Mouse (Mus musculus) kidney, adult 2 months (tissue): ENCODE measurements around the gene Prkrip1. TPM values are rescaled to one million over a fixed set of nuclear protein-coding genes. Genes with fewer than 3 reads are reported as not detected.

Source experiments
- DNase-seq: peaks from one replicate; pipeline ENCODE4 v3.0.0; 2021
- H3K27ac ChIP-seq: fragments of 200-500 bp; 2 replicates; pipeline ENCODE4 v1.5.1; 2012; ENCODE audit warnings: low read depth, low read length, control low read depth, inconsistent platforms; ENCODE audit not compliant: insufficient read depth
- H3K27me3 ChIP-seq: fragments of 200-500 bp; replicated peaks from 2 replicates; pipeline ENCODE4 v1.6.1; 2012; ENCODE audit warnings: mild to moderate bottlenecking, moderate library complexity, low read length, inconsistent platforms; ENCODE audit not compliant: control insufficient read depth, insufficient read depth
- H3K36me3 ChIP-seq: fragments of 200-500 bp; 2 replicates; pipeline ENCODE4 v1.6.1; 2012; ENCODE audit warnings: mild to moderate bottlenecking, moderate library complexity, low read length, inconsistent platforms; ENCODE audit not compliant: control insufficient read depth, insufficient read depth
- H3K4me1 ChIP-seq: fragments of 200-500 bp; 2 replicates; pipeline ENCODE4 v1.6.1; 2011; ENCODE audit warnings: low read length; ENCODE audit not compliant: control insufficient read depth, insufficient read depth
- H3K4me3 ChIP-seq: fragments of 200-500 bp; 2 replicates; pipeline ENCODE4 v1.5.1; 2011; ENCODE audit warnings: mild to moderate bottlenecking, low read depth, low read length, control low read depth; ENCODE audit not compliant: insufficient read depth
- CTCF ChIP-seq: fragments of 200-500 bp; conservative IDR thresholded peaks from 2 replicates; pipeline ENCODE4 v1.5.1; 2011; ENCODE audit warnings: low read depth, mild to moderate bottlenecking, control low read depth, low read length, moderate library complexity, mixed read lengths; ENCODE audit not compliant: insufficient read depth, insufficient read length
- POLR2A ChIP-seq: fragments of 200-500 bp; IDR thresholded peaks from one replicate; pipeline ENCODE4 v1.6.1; 2011; ENCODE audit warnings: low read depth, low read length, control low read depth
- WGBS: fragments of 180-500 bp; shearing (Covaris S2); methylation state at CpG from one replicate; pipeline ENCODE4 v1.1.7; 2018; 5-methylcytosine and 5-hydroxymethylcytosine counted together
- polyA plus RNA-seq: library from polyadenylated mRNA; depleted of rRNA; stranded (reverse); fragments of >200 nt; gene quantifications from 2 replicates; pipeline ENCODE4 v1.2.3, GENCODE M21; 2012

Gene Prkrip1
- polyA plus RNA-seq, 1 experiment = 14.1 TPM

- Histone ChIP-seq H3K27ac (no peak overlapping the region), H3K36me3 (no peaks in the 10 kb centered on the region; the same call in none of the 2 replicates), H3K27me3 (no peaks in the 10 kb centered on the region), H3K4me1 (0 out of 2 replicates have a peak, but pooled peaks cover 3% of the 10 kb centered on the region), H3K4me3 (no peak overlapping the region)
- no peak for DNase-seq
- TF ChIP-seq POLR2A (no peak), CTCF (no peak)
- 90% methylated on average over 6 of the region's 6 CpGs for whole genome bisulfite sequencing
Observed at GRCm38 (mm10) chr5:136182049-136182448, 16.7 kb downstream of the Prkrip1 start.

- H3K36me3 ChIP-seq = no peaks in the 10 kb centered on the region; the same call in none of the 2 replicates
- no peak overlapping the region for H3K27ac ChIP-seq
- no peak for DNase-seq
- H3K4me1 ChIP-seq = 0 out of 2 replicates have a peak, but pooled peaks cover 3% of the 10 kb centered on the region
- H3K4me3 ChIP-seq = no peak overlapping the region
- no peak for TF ChIP-seq CTCF
- no peak for TF ChIP-seq POLR2A
- H3K27me3 ChIP-seq = no peaks in the 10 kb centered on the region
- 91% methylated on average over 6 of the region's 6 CpGs for WGBS
Observed at GRCm38 (mm10) chr5:136181197-136181596, 17.6 kb downstream of the Prkrip1 start.

- no peaks in the 10 kb centered on the region for H3K4me1 ChIP-seq
- no peak overlapping the region for H3K27ac ChIP-seq
- WGBS = 53% methylated on average over 5 of the region's 5 CpGs
- DNase-seq = no peak
- no peak overlapping the region for H3K4me3 ChIP-seq
- no peaks in the 10 kb centered on the region for H3K27me3 ChIP-seq
- no peaks in the 10 kb centered on the region; the same call in none of the 2 replicates for H3K36me3 ChIP-seq
- TF ChIP-seq POLR2A (no peak), CTCF (no peak)
Observed at GRCm38 (mm10) chr5:136179594-136179993, 19.2 kb downstream of the Prkrip1 start.

GRCm38 (mm10) chr5:136173606-136174463 is 24.9 kb downstream of the Prkrip1 start:
- Histone ChIP-seq H3K36me3 (no peaks in the 10 kb centered on the region), H3K27ac (peak overlapping the region; percentile 26; the same call in 1 of the 2 replicates), H3K4me1 (peaks cover 10% of the 10 kb centered on the region), H3K4me3 (no peak overlapping the region), H3K27me3 (no peaks in the 10 kb centered on the region)
- TF ChIP-seq CTCF (no peak), POLR2A (no peak)
- 19% methylated on average over 9 of the region's 9 CpGs for WGBS
- DNase-seq = peak; percentile 78

GRCm38 (mm10) chr5:136172939-136173338 is 25.8 kb downstream of the Prkrip1 start:
- Histone ChIP-seq H3K27me3 (no peaks in the 10 kb centered on the region), H3K27ac (no peak overlapping the region), H3K4me1 (peaks cover 10% of the 10 kb centered on the region), H3K4me3 (no peak overlapping the region), H3K36me3 (no peaks in the 10 kb centered on the region)
- WGBS = 75% methylated on average over 9 of the region's 9 CpGs
- DNase-seq = no peak
- TF ChIP-seq CTCF = no peak
- no peak for TF ChIP-seq POLR2A

GRCm38 (mm10) chr5:136171363-136172341 is 27.1 kb downstream of the Prkrip1 start:
- Histone ChIP-seq H3K36me3 (no peaks in the 10 kb centered on the region), H3K27me3 (no peaks in the 10 kb centered on the region), H3K27ac (peak overlapping the region; percentile 64; the same call in 1 of the 2 replicates), H3K4me3 (peak overlapping the region; percentile 36; the same call in 1 of the 2 replicates), H3K4me1 (peaks cover 10% of the 10 kb centered on the region)
- 27% methylated on average over 17 of the region's 17 CpGs for WGBS
- TF ChIP-seq POLR2A (no peak), CTCF (no peak)
- DNase-seq = peak; percentile 27
